Mouse (Mus musculus) embryonic stem cell, embryonic (primary cell): ENCODE measurements around the gene Gm13271.

Experiments used
- CTCF ChIA-PET, 4 experiments: fragments of 300-600 bp in 2 of 4; fragments of 350-600 bp in 2 of 4; sonication (Branson Sonifier 250); formaldehyde crosslinking; loops; one replicate each; lab custom pipeline; 2022; ENCODE audit warnings: inconsistent platforms in 2 of 4; lab: Charles Lee
- POLR2A ChIA-PET, 4 experiments: fragments of 300-600 bp in 2 of 4; fragments of 350-600 bp in 2 of 4; sonication (Branson Sonifier 250); formaldehyde crosslinking; loops; one replicate each; lab custom pipeline; 2022; ENCODE audit warnings: antibody characterized with exemption in 4 of 4, inconsistent platforms in 1 of 4; lab: Charles Lee

The Gm13271 gene

DNA sequence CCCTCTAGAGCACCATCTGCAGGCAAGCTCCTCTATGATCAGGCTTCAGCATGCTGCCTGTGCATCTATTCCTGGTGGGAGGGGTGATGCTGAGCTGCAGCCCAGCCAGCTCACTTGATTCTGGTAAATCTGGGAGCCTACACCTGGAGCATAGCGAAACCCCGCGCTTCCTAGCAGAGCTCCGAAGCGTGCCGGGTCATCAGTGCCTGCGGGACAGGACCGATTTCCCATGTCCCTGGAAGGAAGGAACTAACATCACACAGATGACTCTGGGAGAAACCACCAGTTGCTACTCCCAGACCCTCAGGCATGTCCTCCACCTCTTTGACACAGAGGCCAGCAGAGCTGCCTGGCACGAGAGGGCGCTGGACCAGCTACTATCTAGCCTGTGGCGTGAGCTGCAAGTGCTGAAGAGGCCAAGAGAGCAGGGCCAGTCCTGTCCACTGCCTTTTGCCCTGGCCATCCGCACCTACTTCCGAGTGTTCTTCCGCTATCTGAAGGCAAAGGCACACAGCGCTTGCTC is at the start of gene Gm13271:
Gene Gm13271 (plus strand): TSS at position 51 of the 523 bp plus-strand sequence.
- CTCF ChIA-PET: interaction anchor here in 1 of 4 experiments (0.9 kb wide), 1 partner anchor 11 kb away, joined by 4 read pairs; no protein-coding TSS in a partner anchor

DNA sequence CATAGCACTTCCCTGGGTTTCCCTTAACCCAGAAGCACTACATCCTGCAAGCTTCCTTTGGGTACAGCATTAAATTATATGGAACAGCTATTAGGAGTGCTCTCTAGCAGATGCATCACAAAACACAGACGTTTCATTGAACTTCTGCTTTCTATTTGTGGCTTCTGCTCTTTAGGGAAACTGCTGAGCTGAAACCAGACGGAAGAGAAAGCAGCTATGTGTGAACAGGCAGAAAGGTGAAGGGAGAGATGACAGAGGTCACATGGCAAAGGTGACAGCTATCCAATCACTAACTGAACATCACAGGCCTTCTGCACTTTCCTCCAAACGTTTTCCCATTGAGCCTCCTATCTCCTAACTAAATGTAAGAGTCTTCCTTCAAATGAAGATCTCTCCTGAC is 48.7 kb upstream of the Gm13271 start:
- CTCF ChIA-PET: interaction anchor here (0.5 to 1.6 kb wide), 6 partner anchors 9 to 1867 kb away, joined by 3 to 13 read pairs (median 4); no protein-coding TSS in a partner anchor

More for the DNA sequence above, at the start of gene Gm13271:
- POLR2A ChIA-PET: interaction anchor here in 1 of 4 experiments (1.1 to 1.2 kb wide), 2 partner anchors 10 to 183 kb away, joined by 3 read pairs; no protein-coding TSS in a partner anchor

DNA sequence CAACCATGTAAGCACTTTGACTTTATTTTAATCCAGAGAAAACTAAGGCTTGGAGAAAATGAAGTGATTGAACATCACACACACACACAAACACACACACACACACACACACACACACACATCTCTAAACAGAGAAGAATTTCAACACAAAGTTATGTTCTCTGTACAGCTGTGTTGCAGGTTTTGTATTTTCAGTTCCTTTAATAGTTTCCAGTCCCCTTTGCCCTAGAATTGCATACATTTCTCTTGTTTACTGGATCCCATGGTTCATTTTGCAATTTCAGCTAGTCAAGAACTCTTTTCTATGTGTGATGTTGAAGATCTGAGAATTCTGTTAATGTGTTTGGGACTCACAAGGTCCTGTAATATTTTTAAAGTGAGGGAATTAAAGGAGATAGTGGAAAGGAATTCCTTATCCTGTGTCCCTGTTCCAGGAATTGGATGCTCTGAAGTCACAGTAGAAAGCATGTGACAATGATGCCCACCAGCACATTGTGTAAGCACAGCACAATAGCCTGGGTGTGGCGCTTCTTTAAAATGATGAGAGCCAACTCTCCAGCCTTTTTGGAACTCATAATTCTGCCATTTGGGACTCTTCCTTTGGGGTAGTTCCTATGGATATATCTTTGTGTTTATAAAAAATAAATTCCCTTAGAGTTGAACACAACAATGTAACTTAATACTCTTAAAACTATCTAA is 47.4 kb upstream of the Gm13271 start:
- CTCF ChIA-PET: interaction anchor here in 2 of 4 experiments (0.8 to 1.0 kb wide), 2 partner anchors 11 kb away, joined by 3 read pairs; no protein-coding TSS in a partner anchor
- POLR2A ChIA-PET: no interaction called here

More for the DNA sequence above, 48.7 kb upstream of the Gm13271 start:
- POLR2A ChIA-PET: interaction anchor here in 2 of 4 experiments (0.8 to 1.0 kb wide), 2 partner anchors 13 to 17 kb away, joined by 3 read pairs; partner anchors contain the start of gene Klhl9 (in 1 of the 2)

DNA sequence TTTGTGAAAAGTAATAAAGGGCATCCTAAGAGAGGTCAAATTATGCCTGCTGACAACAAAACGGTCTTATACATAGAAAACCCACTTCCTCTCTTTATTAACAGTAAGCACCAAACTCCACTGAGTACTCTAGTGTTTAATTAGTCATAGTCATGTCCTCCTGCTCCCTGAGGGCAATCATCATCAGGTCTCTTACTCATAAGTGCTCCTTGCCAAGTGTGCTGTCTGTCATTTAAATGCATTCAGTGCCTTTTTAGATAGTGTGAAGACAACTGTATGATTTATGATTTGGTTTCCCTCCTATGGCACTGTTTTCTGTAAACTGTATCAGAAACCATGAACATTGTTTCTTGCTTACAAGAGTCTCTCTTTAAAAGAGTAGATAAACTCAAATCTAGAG is 40.4 kb upstream of the Gm13271 start:
- CTCF ChIA-PET: interaction anchor here in 1 of 4 experiments (2.0 kb wide), 1 partner anchor 18 kb away, joined by 4 read pairs; no protein-coding TSS in a partner anchor

DNA sequence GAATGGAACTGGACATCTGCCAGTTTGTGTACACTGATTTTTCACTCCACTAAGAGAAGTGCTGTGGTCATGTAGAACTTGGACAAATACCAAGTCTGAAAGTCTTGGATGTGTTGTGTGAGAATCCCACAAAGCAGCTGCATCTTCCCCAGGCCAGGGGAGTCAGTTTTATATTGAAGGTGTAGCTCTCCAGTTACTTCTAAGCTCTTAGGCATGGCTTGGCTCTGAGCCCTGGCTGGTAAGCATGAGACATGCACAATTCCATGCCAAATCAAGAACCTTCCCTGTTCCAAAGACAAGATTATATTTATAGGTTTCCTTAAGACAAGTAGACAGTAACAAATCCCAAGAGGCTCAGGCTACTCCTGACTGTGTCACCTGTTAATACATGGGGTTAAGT is 39.6 kb upstream of the Gm13271 start:
- CTCF ChIA-PET: interaction anchor here in 1 of 4 experiments (2.0 kb wide), 1 partner anchor 19 kb away, joined by 4 read pairs; no protein-coding TSS in a partner anchor
- POLR2A ChIA-PET: interaction anchor here in 2 of 4 experiments (0.5 kb wide), 2 partner anchors 117 to 517 kb away, joined by 4 to 9 read pairs; no protein-coding TSS in a partner anchor

More for the DNA sequence above, 40.4 kb upstream of the Gm13271 start:
- POLR2A ChIA-PET: interaction anchor here in 1 of 4 experiments (0.9 kb wide), 1 partner anchor 15 kb away, joined by 3 read pairs; no protein-coding TSS in a partner anchor

DNA sequence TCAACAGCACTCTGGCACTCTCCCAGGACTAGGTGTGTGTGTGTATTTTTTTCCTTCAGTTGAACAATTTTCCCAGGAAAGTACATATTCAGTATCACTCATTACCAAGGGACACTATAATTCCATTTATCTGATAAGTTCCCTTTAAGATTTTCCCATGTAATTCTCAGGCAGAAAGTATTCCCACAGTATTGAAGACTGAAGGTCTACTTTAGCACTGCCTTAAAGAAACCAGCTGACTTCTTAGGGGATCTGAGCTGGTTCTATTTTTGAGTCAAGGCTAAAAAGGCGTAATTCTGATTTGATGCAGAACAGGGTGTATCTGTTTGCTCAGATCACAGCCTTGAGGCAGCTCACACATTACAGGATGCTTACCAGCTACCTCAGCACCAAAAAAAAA is 36.0 kb upstream of the Gm13271 start:
- ChIA-PET POLR2A (interaction anchor here in 2 of 4 experiments (1.1 to 1.2 kb wide), 2 partner anchors 10 to 13 kb away, joined by 3 read pairs; no protein-coding TSS in a partner anchor), CTCF (interaction anchor here in 2 of 4 experiments (0.5 to 0.7 kb wide), 2 partner anchors 65 to 134 kb away, joined by 10 to 14 read pairs; no protein-coding TSS in a partner anchor)

DNA sequence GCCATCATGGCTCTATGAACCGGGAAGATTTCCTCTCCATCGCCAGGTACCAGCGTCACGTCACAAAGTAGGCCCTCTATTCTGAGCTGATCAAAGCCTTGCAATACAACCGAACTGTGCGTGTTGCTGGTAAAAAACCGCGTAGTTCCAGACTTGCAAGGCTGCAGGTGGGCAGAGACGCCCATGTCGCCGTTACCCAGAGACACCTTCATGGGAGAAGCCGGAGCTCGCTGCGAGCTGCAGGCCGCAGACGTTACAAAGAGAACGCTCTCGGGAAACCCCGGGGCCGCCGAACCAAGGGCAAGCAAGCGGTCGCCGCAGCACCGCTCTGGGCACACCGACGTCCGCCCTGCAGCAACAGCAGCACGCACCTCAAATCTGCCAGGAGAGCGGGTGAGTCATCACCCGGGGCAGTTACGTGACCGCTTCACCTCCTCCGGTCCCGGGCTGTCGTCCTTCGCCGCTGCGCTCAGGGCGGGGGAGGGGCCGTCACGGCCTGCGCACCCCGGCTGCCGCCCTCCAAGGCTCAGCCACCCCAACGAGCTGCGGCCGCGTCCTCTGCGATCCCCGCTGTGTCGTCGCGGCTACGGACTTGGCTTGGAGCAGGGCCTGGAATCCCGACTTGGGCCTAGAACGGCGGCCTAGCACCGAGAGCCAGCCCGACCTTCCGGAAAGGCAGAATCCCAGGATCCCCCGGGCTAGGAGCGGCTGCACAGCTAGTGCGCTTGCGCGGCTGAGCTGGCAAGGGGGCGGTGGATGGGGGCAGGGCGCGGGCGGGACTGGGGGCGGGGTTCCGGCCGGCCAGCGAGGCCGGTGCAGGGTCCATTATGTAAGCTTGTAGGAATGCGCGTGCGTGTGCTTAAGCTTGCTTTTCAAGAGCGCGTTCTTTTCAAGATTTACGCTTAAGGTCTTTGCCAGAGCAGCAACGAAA is 32.6 kb upstream of the Gm13271 start, which contains the start of the genes Gm26566 and Klhl9:
Gene Gm26566 (plus strand): TSS at position 15 of the 931 bp plus-strand sequence.
Gene Klhl9 (minus strand): TSS at position 675 of the 931 bp plus-strand sequence.
- ChIA-PET POLR2A (interaction anchor here in 3 of 4 experiments (0.5 to 1.9 kb wide), 11 partner anchors 9 to 689 kb away, joined by 3 to 8 read pairs (median 3); partner anchors contain the start of gene Mllt3 (in 1 of the 3)), CTCF (interaction anchor here in 1 of 4 experiments (1.1 to 1.9 kb wide), 2 partner anchors 21 to 26 kb away, joined by 3 to 12 read pairs; no protein-coding TSS in a partner anchor)

DNA sequence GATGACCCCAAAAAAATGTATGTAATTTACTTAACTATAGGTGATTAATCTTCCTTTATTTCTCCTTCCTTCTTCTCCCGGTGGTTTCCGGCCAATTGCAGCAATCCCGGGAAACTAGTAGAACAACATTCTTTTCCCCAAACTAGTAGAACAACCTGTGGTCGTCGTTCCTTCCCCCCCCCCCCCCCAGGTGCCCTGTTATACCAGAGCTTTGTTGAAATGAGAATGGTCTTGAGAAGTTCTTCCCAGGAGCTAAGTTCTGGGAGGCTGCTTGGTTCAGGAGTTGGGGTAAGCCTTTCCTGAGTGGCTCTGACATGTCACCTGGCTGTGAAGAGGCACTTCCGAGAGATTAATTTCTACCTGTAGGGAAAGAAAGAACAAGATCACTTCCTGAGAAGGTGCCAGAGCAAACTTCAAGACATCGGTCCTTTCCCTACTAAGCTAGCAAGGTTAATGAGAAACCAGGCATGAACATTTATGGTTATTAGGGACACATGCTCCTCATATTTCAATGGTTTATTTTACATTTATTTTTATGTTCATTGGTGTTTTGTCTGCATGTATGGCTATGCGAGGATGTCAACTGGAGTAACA is 31.1 kb upstream of the Gm13271 start:
- CTCF ChIA-PET: interaction anchor here in 1 of 4 experiments (0.7 kb wide), 1 partner anchor 22 kb away, joined by 10 read pairs; no protein-coding TSS in a partner anchor
- POLR2A ChIA-PET: interaction anchor here in 2 of 4 experiments (0.6 to 1.8 kb wide), 4 partner anchors 15 to 584 kb away, joined by 3 to 8 read pairs (median 4); partner anchors contain the start of gene Gm13283 (in 1 of the 2)

DNA sequence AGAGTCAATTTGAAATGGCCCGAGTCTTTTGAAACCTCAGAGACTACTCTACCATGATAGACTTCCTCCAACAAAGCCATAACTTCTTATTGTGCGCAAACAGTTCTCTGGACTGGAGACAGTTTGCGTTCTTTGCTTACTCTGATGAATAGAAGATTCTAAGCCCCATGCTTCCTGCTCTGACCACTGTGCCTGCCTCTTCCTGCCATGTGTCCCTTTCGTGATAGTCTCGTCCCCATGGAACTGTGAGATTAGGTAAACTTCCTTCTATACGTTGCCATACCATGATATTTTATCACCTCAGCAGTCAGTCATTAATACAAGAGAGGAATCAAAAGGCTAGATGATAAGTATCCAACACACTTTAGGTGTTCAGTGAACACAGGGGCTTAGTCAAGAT is 27.9 kb upstream of the Gm13271 start:
- POLR2A ChIA-PET: no interaction called here
- CTCF ChIA-PET: interaction anchor here in 3 of 4 experiments (0.6 to 1.0 kb wide), 4 partner anchors 30 to 1923 kb away, joined by 3 to 5 read pairs (median 4); no protein-coding TSS in a partner anchor

DNA sequence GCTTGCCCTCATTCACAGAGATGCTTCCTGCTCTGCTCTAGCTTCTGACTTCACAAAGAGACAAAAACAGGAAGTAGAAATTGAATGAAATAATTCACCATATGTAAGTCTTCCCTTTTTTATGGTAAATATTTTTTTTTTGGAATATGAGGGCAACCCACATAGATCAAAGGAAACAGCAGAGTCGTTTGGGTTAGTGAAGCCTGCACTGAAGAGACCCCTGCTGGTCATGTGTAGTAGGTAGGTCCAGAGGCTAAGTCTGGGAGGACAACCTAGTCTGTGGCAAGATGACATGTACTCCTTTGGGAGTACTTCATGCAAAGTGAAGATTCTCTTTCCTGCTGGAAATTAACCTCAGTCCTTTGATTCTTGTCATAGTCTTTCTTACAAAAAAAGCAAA is 27.3 kb upstream of the Gm13271 start:
- CTCF ChIA-PET: interaction anchor here in 2 of 4 experiments (0.6 to 0.7 kb wide), 3 partner anchors 31 to 1924 kb away, joined by 3 to 5 read pairs (median 4); no protein-coding TSS in a partner anchor
- POLR2A ChIA-PET: no interaction called here

DNA sequence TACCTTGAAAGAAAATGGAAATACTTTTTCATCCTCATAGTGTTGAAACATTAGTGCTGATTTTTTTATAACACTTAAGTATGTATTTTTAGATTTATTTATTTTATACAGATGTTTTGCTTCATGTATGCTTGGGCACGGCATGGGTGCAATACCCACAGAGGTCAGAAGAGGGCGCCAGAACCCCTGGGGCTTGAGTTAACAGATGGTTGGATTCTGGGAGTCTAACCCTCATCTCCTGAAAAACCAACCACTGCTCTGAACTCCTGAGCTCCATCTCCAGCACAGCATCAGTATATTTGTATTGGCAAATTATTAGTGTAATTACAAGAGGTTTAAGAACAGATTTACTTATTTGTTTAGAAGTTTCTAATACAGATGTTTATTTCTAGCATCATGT is 16.2 kb upstream of the Gm13271 start:
- ChIA-PET CTCF (interaction anchor here in 3 of 4 experiments (0.5 to 1.0 kb wide), 4 partner anchors 17 to 784 kb away, joined by 3 to 4 read pairs (median 3); no protein-coding TSS in a partner anchor), POLR2A (interaction anchor here in 1 of 4 experiments (0.9 kb wide), 1 partner anchor 15 kb away, joined by 3 read pairs; no protein-coding TSS in a partner anchor)

DNA sequence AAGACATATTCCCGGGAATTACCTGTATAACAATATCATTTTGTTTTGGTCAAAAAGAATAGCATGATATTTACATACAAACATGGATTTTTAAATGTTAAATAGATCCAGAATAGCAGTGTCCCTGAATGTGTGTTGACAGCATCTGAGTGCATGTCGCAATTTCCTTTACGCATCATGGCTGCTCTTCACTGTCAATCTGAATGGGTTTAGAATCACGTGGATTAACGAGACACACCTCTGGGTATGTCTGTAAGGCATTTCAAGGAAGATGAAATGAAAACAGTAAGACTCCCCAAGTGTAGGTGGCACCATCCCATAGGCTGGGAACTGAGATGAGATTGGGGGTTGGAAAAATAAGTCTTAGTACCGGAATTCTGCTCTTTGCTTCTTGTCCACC is 15.6 kb upstream of the Gm13271 start:
- ChIA-PET CTCF (interaction anchor here in 3 of 4 experiments (0.5 to 1.0 kb wide), 4 partner anchors 18 to 785 kb away, joined by 3 to 4 read pairs (median 3); no protein-coding TSS in a partner anchor), POLR2A (interaction anchor here in 1 of 4 experiments (0.9 kb wide), 1 partner anchor 16 kb away, joined by 3 read pairs; no protein-coding TSS in a partner anchor)

DNA sequence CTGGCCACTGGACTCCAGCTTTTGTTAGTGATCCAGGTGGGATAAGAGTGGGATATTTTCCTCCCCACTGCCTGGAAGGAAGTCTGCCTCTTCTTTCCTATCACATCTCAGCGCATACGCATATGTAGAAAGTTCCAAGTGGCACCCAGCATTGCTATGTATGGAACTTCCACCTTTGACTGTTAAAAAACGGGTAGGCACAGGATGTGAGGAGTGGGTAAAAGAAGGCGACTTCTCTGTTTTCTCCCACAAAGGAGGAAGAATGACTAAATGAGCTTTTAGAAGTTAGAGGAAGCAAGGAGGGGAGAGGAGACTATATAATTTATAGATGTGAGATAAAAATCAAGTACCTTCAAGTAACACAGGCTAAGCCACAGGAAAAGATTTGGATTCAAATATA is 13.2 kb upstream of the Gm13271 start:
- ChIA-PET CTCF (no interaction called here), POLR2A (no interaction called here)

DNA sequence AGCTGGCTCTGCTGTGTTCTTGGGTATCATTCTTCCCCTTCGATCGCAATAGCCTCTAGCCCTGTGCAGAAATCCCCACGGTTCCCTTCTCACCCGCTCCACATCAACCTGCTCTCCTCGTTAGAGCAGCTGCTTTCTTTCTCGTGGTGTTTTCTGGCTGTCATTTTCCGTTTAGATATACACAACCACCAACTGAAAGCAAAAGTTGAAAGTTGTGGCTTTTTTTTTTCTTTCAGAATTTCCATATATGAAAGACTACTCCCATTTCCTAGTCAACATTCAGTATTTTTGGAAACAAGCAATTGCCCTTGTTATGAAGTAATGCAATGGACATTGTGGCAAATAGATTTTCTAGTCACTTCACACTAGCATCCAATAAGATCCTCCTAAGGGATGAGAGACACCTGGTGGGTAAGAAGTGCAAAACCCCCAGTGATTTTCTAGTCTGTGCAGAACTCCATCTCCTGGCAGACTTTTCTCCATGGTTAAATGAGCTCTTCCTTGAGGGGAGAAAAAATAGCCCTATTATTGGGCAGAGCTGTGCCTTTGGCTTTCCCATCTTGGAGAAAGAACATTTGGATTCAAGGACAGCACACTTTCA is 11.8 kb upstream of the Gm13271 start:
- CTCF ChIA-PET: interaction anchor here in 3 of 4 experiments (0.9 to 2.1 kb wide), 5 partner anchors 20 to 124 kb away, joined by 3 to 9 read pairs (median 4); partner anchors contain the start of gene Klhl9 (in 1 of the 3)
- POLR2A ChIA-PET: no interaction called here

DNA sequence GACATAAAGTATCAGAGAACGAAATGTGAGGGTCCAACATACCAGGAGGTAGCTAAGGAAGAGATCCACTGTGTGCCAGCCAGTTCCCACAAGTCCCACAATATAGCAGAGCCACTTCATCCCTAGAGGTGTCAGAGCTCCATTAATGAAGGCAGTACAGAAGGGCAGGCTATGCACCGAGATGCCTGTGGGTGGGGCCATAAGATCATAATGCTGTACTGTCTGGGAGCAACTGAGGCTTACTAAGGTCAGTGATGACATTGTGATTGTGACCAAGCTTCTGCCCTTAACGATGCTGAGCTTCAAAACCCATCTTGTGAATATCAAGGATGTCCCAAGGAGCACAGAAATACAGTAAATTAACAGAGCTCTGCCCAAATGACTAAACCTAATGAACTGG is 10.5 kb upstream of the Gm13271 start:
- POLR2A ChIA-PET: interaction anchor here in 1 of 4 experiments (1.1 to 1.7 kb wide), 2 partner anchors 10 to 22 kb away, joined by 3 to 8 read pairs; partner anchors contain the start of gene Klhl9

DNA sequence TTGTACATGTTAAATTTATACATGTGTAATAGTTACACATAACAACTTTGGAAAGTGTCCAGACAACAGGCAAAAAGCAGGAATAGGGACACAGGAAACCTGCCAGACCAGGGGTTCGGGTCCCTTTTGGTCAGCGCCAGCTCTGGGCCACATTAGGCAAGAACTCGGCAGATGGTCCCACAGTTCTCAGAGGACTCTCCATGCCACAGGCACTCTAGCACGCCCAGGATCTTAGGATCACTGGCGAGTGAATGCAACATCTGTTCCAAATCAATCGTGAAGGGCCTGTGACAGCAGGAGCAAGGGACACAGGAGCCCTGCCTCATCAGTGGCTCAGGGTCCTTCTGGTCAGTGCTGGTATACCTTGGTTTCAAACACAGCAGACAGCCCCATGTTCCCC is 4.7 kb upstream of the Gm13271 start:
- ChIA-PET POLR2A (no interaction called here), CTCF (no interaction called here)

More for the DNA sequence above, 10.5 kb upstream of the Gm13271 start:
- CTCF ChIA-PET: interaction anchor here in 3 of 4 experiments (0.9 to 2.1 kb wide), 6 partner anchors 10 to 123 kb away, joined by 3 to 9 read pairs (median 4); partner anchors contain the start of gene Gm13271 (in 1 of the 3)
